Mouse (Mus musculus): ENCODE measurements at regions not wholly inside any gene's neighbourhood (a gene's known extent, or its start where the extent isn't known, plus 50 kb on each side); places are given as distances from the start of the nearest gene placed in this dataset.
A peak's percentile ranks its signal among the peaks of the same experiment; 100 is the strongest.

DNA sequence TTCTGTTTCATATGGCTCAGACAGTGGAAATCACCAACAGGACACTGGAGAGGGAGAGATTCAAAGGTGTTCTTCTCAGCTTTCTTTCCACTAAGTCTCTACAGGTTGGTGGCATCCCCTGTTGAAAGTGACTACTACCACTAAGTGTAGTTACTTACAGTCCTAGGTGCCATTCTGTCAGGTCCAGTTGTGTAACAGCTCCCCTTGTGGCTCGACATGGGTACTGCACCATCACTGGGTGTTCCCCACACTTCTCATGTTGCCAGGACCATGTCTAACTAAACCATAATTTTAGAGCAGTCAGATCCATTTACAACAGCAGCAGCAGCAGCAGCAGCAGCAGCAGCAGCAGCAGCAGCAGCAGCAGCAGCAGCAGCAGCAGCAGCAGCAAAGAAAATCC, 151.1 kb downstream of the Foxa2 start:
- DNase-seq (ENCODE audit: low read depth, low spot score): no peak
- no peaks in the 10 kb centered on the region for H3K36me3 ChIP-seq (ENCODE audit: control insufficient read depth, insufficient read depth, low read length, poor library complexity, severe bottlenecking)
- no peak for TF ChIP-seq ZNF384 (IDR thresholded peaks at IDR 0.05; ENCODE audit: low read depth, low read length)
- TF ChIP-seq ZC3H11A (IDR thresholded peaks at IDR 0.05; ENCODE audit: borderline replicate concordance, low read depth, low read length): no peak
- no peak for TF ChIP-seq CHD2 (IDR thresholded peaks at IDR 0.05; ENCODE audit: low read depth, low read length)

DNA sequence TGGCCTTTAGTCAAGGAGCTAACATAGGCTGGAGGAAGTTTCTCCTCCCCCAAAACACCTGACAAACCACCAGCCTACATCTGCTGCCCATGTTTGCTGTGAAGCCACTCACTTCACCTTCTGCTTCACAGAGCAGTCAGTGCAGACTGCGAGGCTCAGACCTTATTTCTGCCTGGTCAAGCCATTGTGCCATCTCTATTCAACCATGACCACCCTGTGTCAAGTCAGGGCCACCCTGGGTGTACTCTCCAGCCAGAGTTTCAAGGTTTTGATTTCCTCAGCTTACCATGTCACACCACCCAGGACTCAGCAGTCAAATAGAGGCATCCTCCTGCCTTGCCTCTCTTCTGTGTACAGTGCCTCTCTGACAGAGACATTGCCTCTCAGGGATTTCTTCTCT, 152.6 kb downstream of the Foxa2 start:
- H3K36me3 ChIP-seq (ENCODE audit: control insufficient read depth, insufficient read depth, low read length, poor library complexity, severe bottlenecking): no peaks in the 10 kb centered on the region
- H3K4me3 ChIP-seq (ENCODE audit: insufficient read depth in 1 of 2, low read depth in 1 of 2, low read length in 2 of 2, poor library complexity in 1 of 2, severe bottlenecking in 1 of 2): no peak overlapping the region
- H3K4me1 ChIP-seq (ENCODE audit: control insufficient read depth in 2 of 2, insufficient read depth in 2 of 2, low read length in 2 of 2, poor library complexity in 1 of 2): no peaks in the 10 kb centered on the region
- in situ Hi-C loops (cut with MboI; ENCODE audit: low sequenced_read_pairs in 2 of 2, unreplicated experiment in 2 of 2): no loop called here
- no peak for TF ChIP-seq HCFC1 (IDR thresholded peaks at IDR 0.05; ENCODE audit: borderline replicate concordance, insufficient read depth, low read length)
- TF ChIP-seq ZNF384 (IDR thresholded peaks at IDR 0.05; ENCODE audit: low read depth, low read length): no peak
- TF ChIP-seq CHD2 (IDR thresholded peaks at IDR 0.05; ENCODE audit: low read depth, low read length): no peak
- TF ChIP-seq MAFK (IDR thresholded peaks at IDR 0.05; ENCODE audit: insufficient read depth, low read depth, low read length): no peak
- no peak for TF ChIP-seq ZC3H11A (IDR thresholded peaks at IDR 0.05; ENCODE audit: borderline replicate concordance, low read depth, low read length)
- no peak for DNase-seq (ENCODE audit: low read depth, low spot score)
- no peak overlapping the region for H3K27ac ChIP-seq (ENCODE audit: insufficient read depth, low read depth, low read length, poor library complexity, severe bottlenecking)
- no peak overlapping the region for H3K9ac ChIP-seq (ENCODE audit: insufficient read depth, low read depth, low read length, poor library complexity, severe bottlenecking)
- H3K9me3 ChIP-seq (ENCODE audit: control insufficient read depth, insufficient read depth, low read depth, low read length): no peaks in the 10 kb centered on the region

More for the DNA sequence above, 151.1 kb downstream of the Foxa2 start:
- Histone ChIP-seq H3K9me3 (ENCODE audit: control insufficient read depth, insufficient read depth, low read depth, low read length) (no peaks in the 10 kb centered on the region), H3K9ac (ENCODE audit: insufficient read depth, low read depth, low read length, poor library complexity, severe bottlenecking) (no peak overlapping the region), H3K27ac (ENCODE audit: insufficient read depth, low read depth, low read length, poor library complexity, severe bottlenecking) (no peak overlapping the region), H3K4me3 (ENCODE audit: insufficient read depth in 1 of 2, low read depth in 1 of 2, low read length in 2 of 2, poor library complexity in 1 of 2, severe bottlenecking in 1 of 2) (no peak overlapping the region), H3K4me1 (ENCODE audit: control insufficient read depth in 2 of 2, insufficient read depth in 2 of 2, low read length in 2 of 2, poor library complexity in 1 of 2) (no peaks in the 10 kb centered on the region)
- in situ Hi-C loops (cut with MboI; ENCODE audit: low sequenced_read_pairs in 2 of 2, unreplicated experiment in 2 of 2): no loop called here

DNA sequence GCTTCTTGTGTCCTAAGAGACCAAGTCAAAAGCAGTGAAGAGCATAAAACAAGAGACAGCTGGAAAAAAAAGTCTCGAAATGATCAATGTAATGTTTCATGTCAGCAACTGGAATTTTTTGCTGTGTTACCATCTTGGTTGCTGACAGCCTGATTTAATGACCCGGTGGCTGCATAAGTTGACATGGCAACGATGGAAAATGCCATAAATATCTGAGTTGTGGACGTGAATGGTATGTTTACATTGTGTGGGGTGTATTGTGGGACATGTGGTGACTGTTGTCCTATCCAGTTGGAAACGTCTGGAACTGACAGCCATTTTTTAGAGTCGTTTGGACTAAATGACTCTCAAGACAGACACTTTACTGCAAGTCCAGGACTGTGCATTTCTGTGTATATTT, 160.6 kb downstream of the Foxa2 start:
- DNase-seq (ENCODE audit: low read depth, low spot score): no peak
- in situ Hi-C loops (cut with MboI; ENCODE audit: low sequenced_read_pairs in 2 of 2, unreplicated experiment in 2 of 2): no loop called here
- no peak overlapping the region for H3K4me3 ChIP-seq (ENCODE audit: insufficient read depth in 1 of 2, low read depth in 1 of 2, low read length in 2 of 2, poor library complexity in 1 of 2, severe bottlenecking in 1 of 2)
- H3K4me1 ChIP-seq (ENCODE audit: control insufficient read depth in 2 of 2, insufficient read depth in 2 of 2, low read length in 2 of 2, poor library complexity in 1 of 2): no peaks in the 10 kb centered on the region
- no peak overlapping the region for H3K9ac ChIP-seq (ENCODE audit: insufficient read depth, low read depth, low read length, poor library complexity, severe bottlenecking)
- H3K36me3 ChIP-seq (ENCODE audit: control insufficient read depth, insufficient read depth, low read length, poor library complexity, severe bottlenecking): no peaks in the 10 kb centered on the region
- H3K9me3 ChIP-seq (ENCODE audit: control insufficient read depth, insufficient read depth, low read depth, low read length): no peaks in the 10 kb centered on the region
- TF ChIP-seq HCFC1 (IDR thresholded peaks at IDR 0.05; ENCODE audit: borderline replicate concordance, insufficient read depth, low read length): no peak
- no peak for TF ChIP-seq CHD2 (IDR thresholded peaks at IDR 0.05; ENCODE audit: low read depth, low read length)
- TF ChIP-seq ZNF384 (IDR thresholded peaks at IDR 0.05; ENCODE audit: low read depth, low read length): no peak
- no peak for TF ChIP-seq ZC3H11A (IDR thresholded peaks at IDR 0.05; ENCODE audit: borderline replicate concordance, low read depth, low read length)
- no peak for TF ChIP-seq MAFK (IDR thresholded peaks at IDR 0.05; ENCODE audit: insufficient read depth, low read depth, low read length)
- no peak overlapping the region for H3K27ac ChIP-seq (ENCODE audit: insufficient read depth, low read depth, low read length, poor library complexity, severe bottlenecking)

DNA sequence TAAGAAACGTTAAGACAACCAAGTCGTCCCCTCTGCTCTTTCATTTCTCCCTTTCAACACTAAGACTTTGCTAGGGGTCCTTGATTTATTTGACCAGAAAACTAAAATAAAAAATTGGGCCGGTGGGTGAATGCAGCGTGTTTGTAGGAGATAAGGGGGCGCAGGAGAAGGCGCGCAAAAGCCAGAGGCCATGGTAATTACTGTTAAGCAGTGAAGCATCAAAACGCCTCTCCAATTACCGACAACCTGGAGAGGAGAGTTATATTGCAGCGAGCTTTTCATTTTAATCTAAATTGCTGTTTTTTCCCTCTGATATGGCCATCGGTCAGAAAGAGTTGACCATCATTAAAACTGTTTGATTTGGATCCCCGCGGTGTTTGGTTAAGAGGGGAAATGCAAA, 168.9 kb downstream of the Foxa2 start:
- H3K4me1 ChIP-seq (ENCODE audit: control insufficient read depth in 2 of 2, insufficient read depth in 2 of 2, low read length in 2 of 2, poor library complexity in 1 of 2): no peaks in the 10 kb centered on the region
- DNase-seq (ENCODE audit: low read depth, low spot score): no peak
- H3K9me3 ChIP-seq (ENCODE audit: control insufficient read depth, insufficient read depth, low read depth, low read length): no peaks in the 10 kb centered on the region
- no peak overlapping the region for H3K27ac ChIP-seq (ENCODE audit: insufficient read depth, low read depth, low read length, poor library complexity, severe bottlenecking)
- in situ Hi-C loops (cut with MboI; ENCODE audit: low sequenced_read_pairs in 2 of 2, unreplicated experiment in 2 of 2): no loop called here
- no peak overlapping the region for H3K9ac ChIP-seq (ENCODE audit: insufficient read depth, low read depth, low read length, poor library complexity, severe bottlenecking)
- no peaks in the 10 kb centered on the region for H3K36me3 ChIP-seq (ENCODE audit: control insufficient read depth, insufficient read depth, low read length, poor library complexity, severe bottlenecking)
- no peak for TF ChIP-seq MAFK (IDR thresholded peaks at IDR 0.05; ENCODE audit: insufficient read depth, low read depth, low read length)
- no peak overlapping the region for H3K4me3 ChIP-seq (ENCODE audit: insufficient read depth in 1 of 2, low read depth in 1 of 2, low read length in 2 of 2, poor library complexity in 1 of 2, severe bottlenecking in 1 of 2)

DNA sequence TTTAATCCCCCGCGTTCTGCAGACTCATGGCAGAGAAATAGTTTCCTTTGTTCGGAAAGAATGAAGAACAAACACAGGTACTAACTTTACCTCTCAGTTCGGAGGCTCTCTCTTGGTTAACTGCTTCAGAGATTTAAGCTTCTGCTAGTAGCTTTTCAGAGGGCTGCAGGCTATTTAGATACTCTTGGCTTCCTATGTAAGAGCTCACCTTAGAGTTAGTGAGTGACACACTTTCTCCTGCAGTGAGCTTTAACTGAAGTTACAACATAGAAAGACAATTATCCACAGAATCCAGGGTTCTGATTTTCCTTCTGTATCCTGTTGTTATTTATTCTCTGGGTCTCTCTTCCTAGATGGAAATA, 169.2 kb downstream of the Foxa2 start:
- Histone ChIP-seq H3K4me1 (ENCODE audit: control insufficient read depth in 2 of 2, insufficient read depth in 2 of 2, low read length in 2 of 2, poor library complexity in 1 of 2) (no peaks in the 10 kb centered on the region), H3K9ac (ENCODE audit: insufficient read depth, low read depth, low read length, poor library complexity, severe bottlenecking) (no peak overlapping the region), H3K36me3 (ENCODE audit: control insufficient read depth, insufficient read depth, low read length, poor library complexity, severe bottlenecking) (no peaks in the 10 kb centered on the region), H3K9me3 (ENCODE audit: control insufficient read depth, insufficient read depth, low read depth, low read length) (no peaks in the 10 kb centered on the region), H3K27ac (ENCODE audit: insufficient read depth, low read depth, low read length, poor library complexity, severe bottlenecking) (no peak overlapping the region), H3K4me3 (ENCODE audit: insufficient read depth in 1 of 2, low read depth in 1 of 2, low read length in 2 of 2, poor library complexity in 1 of 2, severe bottlenecking in 1 of 2) (no peak overlapping the region)
- no peak for TF ChIP-seq ZNF384 (IDR thresholded peaks at IDR 0.05; ENCODE audit: low read depth, low read length)
- TF ChIP-seq CHD2 (IDR thresholded peaks at IDR 0.05; ENCODE audit: low read depth, low read length): no peak
- no peak for TF ChIP-seq HCFC1 (IDR thresholded peaks at IDR 0.05; ENCODE audit: borderline replicate concordance, insufficient read depth, low read length)
- no peak for TF ChIP-seq MAFK (IDR thresholded peaks at IDR 0.05; ENCODE audit: insufficient read depth, low read depth, low read length)
- no peak for TF ChIP-seq ZC3H11A (IDR thresholded peaks at IDR 0.05; ENCODE audit: borderline replicate concordance, low read depth, low read length)
- in situ Hi-C loops (cut with MboI; ENCODE audit: low sequenced_read_pairs in 2 of 2, unreplicated experiment in 2 of 2): no loop called here
- DNase-seq (ENCODE audit: low read depth, low spot score): peak; percentile 2
